Mouse (Mus musculus): Measurements from ENCODE around the gene Kcnk1. TPM values are rescaled to one million over a fixed set of nuclear protein-coding genes. Genes with fewer than 3 reads are reported as not detected.
A peak's percentile ranks its signal among the peaks of the same experiment; 100 is the strongest.

Kcnk1 gene
- total RNA-seq (2021) = 100 to 1,000 TPM; 102 TPM

DNA sequence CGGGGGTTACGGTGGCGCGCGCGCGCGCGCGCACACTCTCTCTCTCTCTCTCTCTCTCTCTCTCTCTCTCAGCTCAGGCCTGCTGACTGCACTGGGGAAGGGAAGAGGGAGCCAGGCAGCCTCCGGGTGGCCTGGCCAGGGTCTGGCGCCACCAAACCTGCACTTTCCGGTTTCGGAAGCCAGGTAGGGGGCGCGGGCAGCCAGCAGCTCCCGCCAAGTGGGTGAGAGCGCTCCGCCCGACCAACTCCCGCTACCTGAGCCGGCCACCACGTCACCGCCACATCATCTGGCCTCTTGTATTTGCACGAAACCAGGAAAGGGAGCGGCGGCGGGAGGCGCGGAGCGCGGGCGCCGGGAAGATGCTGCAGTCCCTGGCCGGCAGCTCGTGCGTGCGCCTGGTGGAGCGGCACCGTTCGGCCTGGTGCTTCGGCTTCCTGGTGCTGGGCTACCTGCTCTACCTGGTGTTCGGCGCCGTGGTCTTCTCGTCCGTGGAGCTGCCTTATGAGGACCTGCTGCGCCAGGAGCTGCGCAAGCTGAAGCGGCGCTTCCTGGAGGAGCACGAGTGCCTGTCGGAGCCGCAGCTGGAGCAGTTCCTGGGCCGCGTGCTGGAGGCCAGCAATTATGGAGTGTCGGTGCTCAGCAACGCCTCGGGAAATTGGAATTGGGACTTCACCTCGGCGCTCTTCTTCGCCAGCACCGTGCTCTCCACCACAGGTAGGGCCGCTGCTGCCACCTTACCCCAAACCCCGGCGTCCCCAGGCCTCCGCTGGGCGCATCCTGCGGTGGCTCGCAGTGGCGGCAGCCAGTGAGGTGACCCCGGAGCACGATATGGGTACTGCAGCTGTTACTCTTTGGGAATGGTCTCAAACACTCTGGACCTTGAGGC, at the start of gene Kcnk1:
Gene Kcnk1, plus strand, starts transcription at position 70 of the 886 bp plus-strand sequence.
- DNase-seq (ENCODE audit: low spot score in 2 of 2) = peak; percentile 83 to 88
- intact Hi-C loops (cut with DNase I) = loop anchor here (5.0 kb wide), 1 partner anchor 77 kb away; no protein-coding TSS in a partner anchor

DNA sequence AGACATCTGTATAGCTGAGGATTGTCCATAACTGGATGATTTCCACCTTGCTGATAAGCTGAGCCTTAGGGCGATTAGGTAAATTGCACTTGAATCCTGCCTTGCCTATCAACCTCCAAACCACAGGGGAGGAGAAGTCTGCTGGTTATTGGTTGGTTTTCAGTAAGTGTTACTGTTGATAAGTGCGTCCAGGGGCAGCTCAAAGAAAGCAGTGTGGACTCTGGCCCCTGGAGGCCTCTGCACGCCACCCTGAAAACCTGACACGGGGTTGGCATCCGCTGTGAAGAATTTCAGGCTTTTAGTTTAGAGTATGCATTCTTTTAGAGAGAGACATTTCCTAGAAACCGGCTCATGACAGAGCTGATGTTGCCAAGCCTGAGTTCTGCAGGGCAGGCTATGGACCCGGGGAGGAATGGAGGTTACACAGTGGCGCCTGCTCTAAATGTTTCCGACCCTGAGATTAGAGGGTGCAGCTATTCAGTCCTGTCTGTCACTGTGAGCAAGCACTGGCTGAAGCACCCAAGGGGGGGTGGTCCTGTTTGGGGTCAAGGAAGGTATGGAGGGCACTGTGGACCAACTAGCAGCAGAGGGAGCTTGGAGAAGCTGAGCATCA, 46.2 kb upstream of the Kcnk1 start:
- intact Hi-C loops (cut with DNase I) = loop anchor here (5.0 kb wide), 1 partner anchor 533 kb away; no protein-coding TSS in a partner anchor
- no peak for DNase-seq (ENCODE audit: low spot score in 2 of 2)

DNA sequence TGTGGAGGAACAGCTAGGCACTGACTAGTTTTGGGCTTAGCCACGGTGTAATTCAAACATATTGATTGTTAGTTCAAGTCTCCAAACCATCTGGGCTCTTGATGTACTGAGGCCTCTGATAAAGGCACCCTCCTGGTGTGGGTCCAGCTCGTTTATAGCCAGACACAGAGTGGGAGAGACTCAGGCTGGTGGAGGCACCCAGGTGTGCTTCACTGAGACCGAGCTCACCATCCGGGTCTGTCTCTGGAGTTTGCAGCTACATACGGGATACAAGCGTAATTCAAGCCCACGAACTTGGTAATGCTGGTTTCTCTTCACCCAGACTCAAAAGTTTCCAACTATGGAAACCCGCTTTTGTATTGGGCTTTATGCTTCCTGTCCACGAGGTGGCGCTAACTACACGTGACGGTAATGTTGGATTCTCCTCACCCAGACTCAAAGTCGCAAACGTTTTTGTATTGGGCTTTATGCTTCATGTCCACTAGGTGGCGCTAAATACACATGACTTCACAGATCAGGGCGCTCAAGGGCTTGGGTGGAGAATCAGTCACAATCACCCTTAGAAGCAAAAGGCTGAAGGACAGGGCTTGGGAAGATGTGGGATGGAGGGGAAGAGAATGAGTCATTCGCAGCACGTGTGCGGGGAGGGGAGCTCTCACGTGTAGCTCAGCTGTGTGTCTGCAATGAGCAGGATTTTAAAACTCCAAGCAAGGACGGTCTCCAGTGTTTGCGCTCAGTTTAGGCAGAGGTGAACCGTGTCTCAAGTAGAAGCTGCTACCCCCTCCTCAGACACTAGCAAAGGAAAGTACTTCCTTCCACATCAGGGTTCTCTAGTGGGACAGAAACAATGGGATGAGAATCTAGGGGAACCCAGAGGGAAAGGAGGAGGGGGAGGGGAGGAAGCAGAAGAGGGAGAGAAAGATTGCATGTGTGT, 44.7 kb upstream of the Kcnk1 start:
- peak; percentile 87 to 97 for DNase-seq (ENCODE audit: low spot score in 2 of 2)
- intact Hi-C loops (cut with DNase I) = loop anchor here (2.0 to 5.0 kb wide), 3 partner anchors 131 to 432 kb away; no protein-coding TSS in a partner anchor

DNA sequence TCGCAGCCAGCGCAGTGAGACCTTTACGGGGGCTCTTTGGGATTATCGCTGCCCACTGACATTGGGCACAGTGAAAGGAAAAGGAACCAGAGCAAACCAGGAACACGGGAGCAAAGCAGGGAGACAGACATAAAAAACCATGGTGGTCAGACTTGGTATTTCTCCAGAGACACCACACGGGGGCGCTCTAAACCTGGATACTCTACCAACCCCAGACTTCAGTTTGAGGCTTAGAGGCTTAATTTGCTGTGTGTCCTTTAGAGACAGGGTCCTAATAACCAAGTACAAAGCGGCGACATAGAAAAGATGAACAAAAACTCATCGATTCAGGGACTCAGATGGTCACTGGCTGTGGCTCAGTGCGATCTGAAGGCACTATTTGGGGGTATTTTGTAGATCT, 39.3 kb upstream of the Kcnk1 start:
- peak; percentile 49 to 60 for DNase-seq (ENCODE audit: low spot score in 2 of 2)
- intact Hi-C loops (cut with DNase I) = loop anchor here (5.0 kb wide), 1 partner anchor 142 kb away; no protein-coding TSS in a partner anchor

DNA sequence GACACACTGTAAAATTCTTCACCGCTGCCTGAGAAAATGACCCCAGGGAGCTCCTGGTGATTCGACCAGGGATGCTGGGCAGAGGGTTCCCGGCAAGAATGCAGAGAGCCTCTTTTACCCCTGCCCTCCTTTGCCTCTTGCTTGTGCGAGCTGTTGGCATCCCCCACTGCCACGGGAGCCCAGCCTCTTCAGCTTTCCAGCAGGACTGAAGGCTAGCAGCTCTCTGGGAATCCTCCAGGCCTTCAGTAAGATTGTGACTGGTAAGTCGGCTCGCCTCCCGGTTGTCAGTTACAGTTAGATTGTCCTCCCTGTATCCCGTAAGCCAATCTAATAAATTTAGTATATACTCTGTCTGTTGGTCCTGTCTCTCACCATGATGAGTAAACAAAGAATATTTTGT, 38.2 kb upstream of the Kcnk1 start:
- intact Hi-C loops (cut with DNase I) = loop anchor here (5.0 kb wide), 1 partner anchor 141 kb away; no protein-coding TSS in a partner anchor

DNA sequence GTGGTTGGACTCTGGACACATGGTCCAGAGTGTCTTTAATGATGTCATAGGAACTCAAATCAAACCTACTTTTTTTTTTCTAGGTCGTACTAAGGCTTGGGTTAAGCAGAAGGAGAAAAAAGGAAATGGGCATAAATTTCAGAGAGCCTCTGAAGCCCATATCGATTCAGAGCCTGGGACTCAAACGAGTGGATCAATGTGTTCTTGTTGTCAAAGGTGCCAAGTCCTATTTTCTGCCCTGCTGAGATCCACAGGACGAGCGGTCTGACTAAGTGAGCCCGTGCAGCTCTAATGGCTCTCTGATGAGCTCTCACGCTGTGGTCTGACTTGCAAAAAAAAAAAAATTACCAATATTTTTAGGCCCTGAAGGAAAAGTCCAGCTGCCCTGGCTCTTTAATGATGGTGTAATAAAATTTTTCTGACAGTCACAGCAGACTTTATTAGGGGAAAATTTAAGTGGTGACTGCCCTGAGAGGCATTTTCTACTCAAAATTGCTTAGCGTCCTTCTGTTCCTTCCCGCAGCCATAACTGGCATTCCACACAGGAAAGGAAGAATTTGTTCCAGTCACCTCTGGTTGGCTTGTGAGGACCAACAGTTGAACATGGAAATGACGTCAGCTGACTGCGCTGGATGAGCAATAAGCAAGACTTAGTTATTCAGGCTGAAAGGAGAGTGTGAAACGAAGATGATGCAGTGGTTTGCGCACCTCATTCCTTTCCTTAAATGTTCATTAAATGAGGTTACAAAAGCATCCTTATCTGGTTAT, 37.6 kb upstream of the Kcnk1 start:
- no peak for DNase-seq (ENCODE audit: low spot score in 2 of 2)
- intact Hi-C loops (cut with DNase I) = loop anchor here (5.0 kb wide), 1 partner anchor 140 kb away; no protein-coding TSS in a partner anchor

More for the DNA sequence above, 38.2 kb upstream of the Kcnk1 start:
- DNase-seq (ENCODE audit: low spot score in 2 of 2) = no peak

DNA sequence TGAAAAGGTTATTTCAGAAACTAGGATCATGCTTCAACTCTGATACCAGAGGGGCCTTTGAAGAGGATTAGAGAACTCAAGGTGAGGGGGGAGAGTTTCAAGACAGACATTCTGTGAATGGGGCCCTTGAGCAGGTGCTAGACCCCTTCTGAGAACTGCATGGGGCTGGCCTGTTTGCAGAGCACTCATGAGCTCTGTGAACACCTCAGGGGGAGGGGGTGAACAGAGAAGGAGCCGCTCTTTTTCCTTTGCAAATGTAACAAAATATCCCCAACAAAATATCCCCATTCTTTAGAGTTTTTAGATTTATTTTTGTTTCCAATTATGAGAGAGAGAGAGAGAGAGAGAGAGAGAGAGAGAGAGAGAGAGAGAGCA, 37.0 kb upstream of the Kcnk1 start:
- intact Hi-C loops (cut with DNase I) = loop anchor here (2.0 to 5.0 kb wide), 3 partner anchors 39 to 299 kb away; no protein-coding TSS in a partner anchor
- no peak for DNase-seq (ENCODE audit: low spot score in 2 of 2)

DNA sequence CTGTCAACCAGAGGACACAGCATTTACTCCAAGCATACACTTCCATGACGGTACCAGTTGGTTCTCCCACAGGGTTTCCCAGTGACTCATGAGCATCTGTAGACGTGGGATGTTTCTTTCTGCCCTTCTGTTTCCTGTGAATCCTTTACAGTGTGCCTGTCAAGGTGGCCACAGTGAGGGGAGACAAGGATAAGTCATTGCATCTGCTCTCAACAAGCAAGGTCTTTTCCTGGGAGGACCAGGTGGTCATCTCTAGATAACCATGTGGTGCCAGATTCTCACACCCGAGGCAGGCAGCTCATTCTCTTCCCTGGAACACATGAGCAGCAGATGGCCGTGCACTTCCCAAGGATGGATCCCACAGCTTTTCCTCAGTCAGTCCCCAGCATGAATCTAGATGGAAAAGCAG, 35.6 kb upstream of the Kcnk1 start:
- intact Hi-C loops (cut with DNase I) = loop anchor here (1.0 to 5.0 kb wide), 5 partner anchors 12 to 297 kb away; no protein-coding TSS in a partner anchor
- DNase-seq (ENCODE audit: low spot score in 2 of 2) = peak; percentile 76 to 97

DNA sequence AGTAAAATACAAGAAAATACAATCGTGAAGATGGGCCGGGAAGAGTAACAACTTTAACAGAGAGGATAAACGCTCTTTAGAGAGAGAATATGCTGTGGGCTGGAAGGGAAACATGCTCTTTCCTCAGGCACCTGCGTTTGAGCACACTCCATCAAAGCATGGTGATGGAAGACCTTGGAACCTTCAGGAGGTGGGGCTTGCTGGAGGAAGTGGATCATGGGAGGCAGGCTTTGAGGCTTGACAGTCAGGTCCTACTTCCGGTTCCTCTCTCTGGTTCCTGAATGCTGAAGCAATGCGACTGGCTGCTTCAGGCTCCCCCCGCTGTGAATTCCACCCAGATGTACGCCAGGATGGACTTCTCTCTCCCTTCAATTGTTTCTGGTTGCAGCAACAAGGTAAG, 34.9 kb upstream of the Kcnk1 start:
- DNase-seq (ENCODE audit: low spot score in 2 of 2) = peak in 1 of 2 experiments; percentile 55

DNA sequence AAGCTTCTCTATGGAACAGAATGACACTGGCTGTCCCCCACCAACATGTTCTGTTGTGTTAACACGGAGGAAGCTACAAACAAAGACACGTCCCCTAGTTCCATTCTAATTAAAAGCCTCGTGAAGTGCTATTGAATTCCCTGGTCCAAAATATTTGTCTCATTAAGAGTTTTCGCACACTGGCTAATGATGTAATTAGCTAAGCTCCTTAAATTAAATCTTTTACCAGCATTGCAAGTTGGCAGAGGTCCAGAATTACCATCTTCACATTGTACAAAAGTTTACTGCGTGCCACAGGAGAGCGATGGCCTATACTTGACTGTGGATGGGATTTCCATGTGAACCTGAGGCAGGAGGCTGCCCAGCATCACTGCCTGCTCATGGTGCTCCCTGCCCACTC, 33.2 kb upstream of the Kcnk1 start:
- DNase-seq (ENCODE audit: low spot score in 2 of 2) = no peak
- intact Hi-C loops (cut with DNase I) = no loop called here

More for the DNA sequence above, 34.9 kb upstream of the Kcnk1 start:
- intact Hi-C loops (cut with DNase I) = no loop called here

DNA sequence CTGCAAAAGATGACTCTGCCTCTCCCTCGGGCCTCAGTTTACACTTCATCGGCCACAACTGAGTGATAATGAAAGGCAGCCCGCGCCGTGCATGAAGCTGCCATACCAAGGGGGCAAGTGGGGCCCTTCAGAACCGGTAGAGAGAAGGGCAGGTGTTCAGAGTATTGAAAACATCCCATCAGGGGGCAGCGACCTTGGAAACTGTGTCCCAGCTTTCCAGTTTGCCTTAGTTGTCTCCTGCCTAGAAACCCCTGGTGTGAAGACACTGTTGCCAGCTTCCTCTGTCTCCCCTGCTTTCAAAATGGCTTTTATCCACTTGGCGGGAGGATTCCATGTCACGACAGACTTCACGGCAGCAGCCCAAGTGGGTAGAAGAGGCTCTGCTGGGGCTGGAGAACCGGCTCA, 31.2 kb upstream of the Kcnk1 start:
- DNase-seq (ENCODE audit: low spot score in 2 of 2) = peak in 1 of 2 experiments; percentile 58
- intact Hi-C loops (cut with DNase I) = no loop called here

DNA sequence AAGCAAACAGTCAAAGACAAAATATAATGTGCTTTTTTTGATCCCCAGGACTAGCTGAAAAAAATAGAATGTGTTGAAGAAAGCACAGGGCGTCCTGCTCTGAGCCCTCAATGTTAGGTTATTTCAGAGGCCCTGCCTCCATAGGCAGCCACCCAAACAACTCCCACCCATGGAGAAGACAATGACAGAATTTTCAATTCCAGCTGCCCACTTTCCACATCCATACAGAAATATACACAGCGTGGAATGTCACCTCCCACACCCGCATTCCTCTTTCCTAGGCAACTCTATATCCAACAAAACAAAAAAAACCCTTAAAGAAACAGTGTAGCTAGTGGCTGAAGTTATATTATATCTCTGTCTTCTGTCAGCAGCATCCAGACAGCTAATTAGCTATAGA, 23.6 kb upstream of the Kcnk1 start:
- intact Hi-C loops (cut with DNase I) = loop anchor here (1.0 kb wide), 1 partner anchor 12 kb away; no protein-coding TSS in a partner anchor
- DNase-seq (ENCODE audit: low spot score in 2 of 2) = peak; percentile 70 to 96

DNA sequence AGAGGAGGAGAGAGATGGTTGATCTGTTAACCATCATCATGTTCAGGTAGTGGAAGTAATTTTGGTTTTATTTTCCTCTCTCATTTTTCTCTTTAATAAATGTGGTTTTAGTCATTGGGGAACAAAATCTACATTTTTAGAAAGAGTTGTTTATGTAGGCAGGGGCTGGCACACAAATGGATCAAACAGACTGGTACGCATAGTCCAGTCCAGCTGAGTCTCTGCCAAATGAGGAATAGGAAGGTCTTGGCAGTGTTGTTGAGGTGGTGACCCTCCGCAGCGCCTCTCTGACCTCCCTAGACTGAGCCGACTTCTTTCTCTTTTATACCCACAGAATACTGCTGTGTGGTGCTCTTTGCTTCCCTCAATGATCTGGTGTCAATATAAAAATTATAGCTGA, 19.0 kb upstream of the Kcnk1 start:
- no peak for DNase-seq (ENCODE audit: low spot score in 2 of 2)
- intact Hi-C loops (cut with DNase I) = no loop called here

DNA sequence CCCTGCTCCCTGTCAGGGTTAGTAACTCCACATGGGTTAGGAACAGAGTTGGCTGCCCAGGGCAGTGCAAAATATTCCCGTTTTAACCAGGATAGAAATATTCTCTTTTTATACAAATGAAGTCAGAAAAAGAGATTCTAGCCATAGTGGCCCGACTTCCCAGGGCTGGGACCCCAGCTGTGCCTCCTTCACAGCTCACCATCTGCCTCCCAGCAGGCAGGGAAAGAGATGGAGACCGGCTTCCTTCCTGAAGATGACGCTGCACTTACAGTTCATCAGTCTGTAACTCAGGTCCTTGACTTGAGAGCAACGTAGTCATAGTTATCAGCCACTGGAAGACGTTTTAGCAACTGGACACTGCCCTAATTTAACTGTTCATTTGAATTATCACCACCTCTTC, 14.1 kb upstream of the Kcnk1 start:
- intact Hi-C loops (cut with DNase I) = no loop called here
- DNase-seq (ENCODE audit: low spot score in 2 of 2) = no peak

DNA sequence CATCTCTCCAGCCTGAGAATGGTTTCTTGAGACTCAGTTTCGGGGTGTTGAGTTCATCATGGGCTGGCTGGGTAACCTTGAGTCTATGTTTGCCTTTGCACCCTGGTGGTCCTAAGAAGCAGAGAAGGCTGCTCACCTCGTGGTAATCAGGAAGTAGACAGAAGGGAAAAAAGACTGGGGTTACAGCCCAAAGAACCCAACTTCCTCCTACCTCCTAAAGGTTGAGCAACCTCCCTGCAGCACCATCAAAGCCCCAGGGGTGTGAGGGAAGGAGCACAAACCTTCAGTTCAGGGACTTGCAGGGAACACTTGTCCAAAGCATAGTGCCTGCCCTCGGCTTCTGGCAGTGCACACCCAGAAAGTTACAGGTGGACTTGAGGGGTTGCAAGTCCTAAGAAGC, 11.5 kb upstream of the Kcnk1 start:
- DNase-seq (ENCODE audit: low spot score in 2 of 2) = no peak
- intact Hi-C loops (cut with DNase I) = no loop called here

DNA sequence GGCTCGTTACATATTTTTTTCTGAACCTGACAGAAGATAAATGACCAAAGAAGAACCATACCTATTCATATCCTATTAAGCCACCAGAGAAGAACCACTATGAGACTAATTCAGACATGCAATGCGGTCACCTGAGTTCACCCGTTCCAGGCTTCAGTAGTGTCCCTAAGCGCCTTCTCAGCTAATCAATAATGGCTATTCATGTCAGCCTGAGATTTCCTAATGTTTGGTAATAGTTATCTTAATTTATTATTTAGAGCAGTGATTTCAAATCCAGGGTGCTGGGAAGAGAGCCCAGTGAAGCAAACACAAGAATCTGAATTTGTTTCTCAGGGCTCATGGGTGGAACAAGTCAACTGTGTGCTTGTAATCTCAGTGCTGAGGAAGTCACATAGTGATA, 10.8 kb upstream of the Kcnk1 start:
- intact Hi-C loops (cut with DNase I) = no loop called here

DNA sequence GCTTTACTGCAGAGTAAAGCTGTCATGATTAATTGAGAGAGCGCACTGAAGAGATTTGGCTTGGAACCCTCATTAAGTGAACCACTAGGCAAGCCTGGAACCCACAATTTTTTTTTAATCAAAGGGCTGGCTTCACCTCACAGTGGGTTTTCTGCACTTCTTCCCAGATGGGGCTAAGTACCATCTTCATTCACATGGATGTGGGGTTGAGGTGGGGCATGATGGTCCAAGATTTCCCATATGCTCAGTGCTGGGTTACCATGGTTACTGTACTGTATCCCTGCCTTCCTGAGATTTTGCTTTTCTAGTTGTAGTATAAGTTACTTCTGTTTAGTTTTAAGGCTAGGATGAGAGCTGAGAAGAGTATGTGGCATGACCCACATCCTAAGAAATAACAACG, 9.6 kb upstream of the Kcnk1 start:
- DNase-seq (ENCODE audit: low spot score in 2 of 2) = peak in 1 of 2 experiments; percentile 49
- intact Hi-C loops (cut with DNase I) = no loop called here

More for the DNA sequence above, 10.8 kb upstream of the Kcnk1 start:
- DNase-seq (ENCODE audit: low spot score in 2 of 2) = no peak

DNA sequence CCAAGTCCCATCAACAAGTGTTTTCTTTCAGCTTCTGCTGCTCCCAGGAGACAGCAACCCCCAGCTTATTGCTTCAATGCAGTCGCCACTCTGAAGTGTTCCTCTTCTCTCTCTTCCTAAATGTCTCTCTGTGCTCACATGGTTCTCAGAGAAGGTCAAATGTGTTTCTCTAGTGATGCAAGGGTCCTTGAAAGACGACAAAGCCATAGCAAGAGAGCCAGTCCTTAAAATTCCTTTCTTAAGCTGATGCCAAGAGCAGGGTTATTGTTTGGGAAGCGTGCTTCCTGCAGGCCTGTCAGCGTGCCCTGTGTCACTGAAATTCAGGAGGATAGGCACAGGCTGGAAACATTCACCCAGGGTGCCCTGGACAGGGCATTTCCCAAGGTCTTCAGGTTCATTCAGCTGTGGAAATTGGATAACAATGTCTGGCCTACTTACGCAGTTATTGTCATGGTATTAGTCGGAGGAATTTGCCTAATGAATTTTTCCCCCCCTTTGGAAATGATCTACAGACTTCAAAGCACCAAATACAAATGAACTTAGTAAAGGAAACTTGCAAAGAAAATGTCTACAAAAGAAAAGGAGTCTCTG, 7.9 kb upstream of the Kcnk1 start:
- intact Hi-C loops (cut with DNase I) = no loop called here
- DNase-seq (ENCODE audit: low spot score in 2 of 2) = no peak
